Mouse (Mus musculus) liver, postnatal 0 days (tissue): Measurements from ENCODE around the gene Pgbd5. TPM values are rescaled to one million over a fixed set of nuclear protein-coding genes. Genes with fewer than 3 reads are reported as not detected.

ENCODE experiments used
- ATAC-seq: fragments of 200-750 bp; cut with Nextera tagmentation; 2 replicates; pipeline ENCODE4 v1.8.0; 2017; ENCODE audit warnings: mild to moderate bottlenecking, moderate library complexity
- DNase-seq: peaks from one replicate; pipeline ENCODE4 v3.0.0-alpha.2; 2016
- H3K27ac ChIP-seq: fragments of 300-500 bp; sonication (generic); 2 replicates; pipeline ENCODE4 v1.5.1; 2014; ENCODE audit warnings: antibody characterized with exemption, moderate library complexity, mild to moderate bottlenecking, low read depth
- H3K27me3 ChIP-seq: fragments of 300-500 bp; sonication (generic); 2 replicates; pipeline ENCODE4 v1.6.1; 2014; ENCODE audit warnings: low read length, control low read depth, mixed read lengths; ENCODE audit not compliant: insufficient read depth
- H3K36me3 ChIP-seq: fragments of 300-500 bp; sonication (generic); replicated peaks from 2 replicates; pipeline ENCODE4 v1.6.1; 2014; ENCODE audit warnings: mild to moderate bottlenecking, control low read depth, low read length, moderate library complexity, mixed read lengths; ENCODE audit not compliant: insufficient read depth
- H3K4me1 ChIP-seq: fragments of 300-500 bp; sonication (generic); 2 replicates; pipeline ENCODE4 v1.6.1; 2014; ENCODE audit warnings: antibody characterized with exemption, mild to moderate bottlenecking, control low read depth; ENCODE audit not compliant: insufficient read depth
- H3K4me2 ChIP-seq: fragments of 300-500 bp; sonication (generic); 2 replicates; pipeline ENCODE4 v1.6.1; 2014; ENCODE audit warnings: low read depth, mild to moderate bottlenecking, low read length, moderate library complexity, mixed read lengths
- H3K4me3 ChIP-seq: fragments of 300-500 bp; sonication (generic); 2 replicates; pipeline ENCODE4 v1.5.1; 2014; ENCODE audit warnings: low read depth, low read length
- H3K9ac ChIP-seq: fragments of 300-500 bp; sonication (generic); replicated peaks from 2 replicates; pipeline ENCODE4 v1.6.1; 2014; ENCODE audit warnings: mild to moderate bottlenecking, moderate library complexity
- H3K9me3 ChIP-seq: fragments of 300-500 bp; sonication (generic); 2 replicates; pipeline ENCODE4 v1.6.1; 2016; ENCODE audit warnings: mild to moderate bottlenecking, control low read depth, low read length, mixed read lengths
- CTCF ChIP-seq: sonication (generic); IDR thresholded peaks from 2 replicates; pipeline ENCODE4 v1.5.1; 2016; ENCODE audit warnings: antibody characterized with exemption, low read depth
- EP300 ChIP-seq: IDR thresholded peaks from 2 replicates; pipeline ENCODE4 v1.6.1; 2016; ENCODE audit warnings: antibody characterized with exemption, low read depth, mild to moderate bottlenecking
- WGBS: fragments of 180-500 bp; shearing (Covaris S2); extraction: QIAGEN DNeasy Blood & Tissue Kit; methylation state at CpG from one replicate; pipeline ENCODE4 v1.1.7; 2014; ENCODE audit not compliant: insufficient replicate concordance; 5-methylcytosine and 5-hydroxymethylcytosine counted together
- polyA plus RNA-seq: library from polyadenylated mRNA; unstranded; fragments of >200 nt; fragmentation: Nextera tagmentation; extraction: Ambion mirVana; gene quantifications from 2 replicates; pipeline ENCODE4 v1.2.1, GENCODE M21; 2015

Gene Pgbd5
- polyA plus RNA-seq, 1 experiment from 2014 or later, result 0.18 TPM

GRCm38 (mm10) chr8:124321227-124321840, 118.1 kb downstream of the Pgbd5 start:
- Histone ChIP-seq H3K4me1 (peaks cover 12% of the 10 kb centered on the region), H3K4me3 (no peak overlapping the region), H3K4me2 (no peak overlapping the region), H3K9me3 (no peaks in the 10 kb centered on the region), H3K27ac (no peak overlapping the region), H3K27me3 (no peaks in the 10 kb centered on the region), H3K9ac (no peak overlapping the region), H3K36me3 (peaks cover 14% of the 10 kb centered on the region)
- 45% methylated on average over 12 of the region's 12 CpGs for WGBS
- ATAC-seq, result no peak
- TF ChIP-seq EP300 (no peak), CTCF (no peak)
- no peak for DNase-seq

GRCm38 (mm10) chr8:124319316-124319652, 120.2 kb downstream of the Pgbd5 start:
- Histone ChIP-seq H3K4me1 (peaks cover 14% of the 10 kb centered on the region), H3K9me3 (no peaks in the 10 kb centered on the region), H3K36me3 (peaks cover 7% of the 10 kb centered on the region), H3K4me2 (no peak overlapping the region), H3K27ac (no peak overlapping the region), H3K4me3 (no peak overlapping the region), H3K9ac (no peak overlapping the region), H3K27me3 (no peaks in the 10 kb centered on the region)
- 34% methylated on average over 4 of the region's 4 CpGs for WGBS
- DNase-seq (no peak), ATAC-seq (peak; percentile 27; the same call in 1 of the 2 replicates)
- TF ChIP-seq EP300 (no peak), CTCF (no peak)

Other genes starting within 250 kb of the Pgbd5 start
- gene Galnt2, start 208.3 kb downstream of the Pgbd5 start, polyA plus RNA-seq, result 23.3 and 23.5 TPM in 2 replicates
- 9.7 and 12.1 TPM in 2 replicates for gene Cog2, start 81.1 kb upstream of the Pgbd5 start, polyA plus RNA-seq
- 782 and 883 TPM in 2 replicates for gene Agt, start 130.0 kb upstream of the Pgbd5 start, polyA plus RNA-seq
- 0.26 TPM in 1 of 2 replicates, not detected in the other for gene Capn9, start 136.5 kb upstream of the Pgbd5 start, polyA plus RNA-seq
- 4.1 and 4.2 TPM in 2 replicates for gene 2310022B05Rik, start 223.7 kb upstream of the Pgbd5 start, polyA plus RNA-seq